Mouse (Mus musculus) erythroblast, embryonic 14.5 days (primary cell): ENCODE data around the gene Ino80. TPM values are rescaled to one million over a fixed set of nuclear protein-coding genes. Genes with fewer than 3 reads are reported as not detected.
"Not testable (repeated sequence)": the region's sequence is repeated elsewhere in the genome, so short reads cannot be mapped to it uniquely, and the experiment has no call there.

Source experiments
- H3K27me3 ChIP-seq: 2 replicates; pipeline ENCODE4 v1.6.1; 2012; ENCODE audit warnings: inconsistent platforms; ENCODE audit not compliant: control insufficient read depth
- H3K36me3 ChIP-seq: 2 replicates; pipeline ENCODE4 v1.6.1; 2012; ENCODE audit warnings: mild to moderate bottlenecking, inconsistent platforms; ENCODE audit not compliant: control insufficient read depth
- H3K4me1 ChIP-seq: 2 replicates; pipeline ENCODE4 v1.6.1; 2012; ENCODE audit warnings: inconsistent platforms; ENCODE audit not compliant: control insufficient read depth
- H3K4me3 ChIP-seq: replicated peaks from 2 replicates; pipeline ENCODE3; 2012; ENCODE audit warnings: moderate library complexity, mild to moderate bottlenecking, inconsistent platforms
- H3K9me3 ChIP-seq: 2 replicates; pipeline ENCODE4 v1.6.1; 2012; ENCODE audit warnings: low read length, inconsistent platforms, mixed read lengths; ENCODE audit not compliant: control insufficient read depth
- GATA1 ChIP-seq: IDR thresholded peaks from 2 replicates; pipeline ENCODE4 v1.6.1; 2012; ENCODE audit warnings: low read length, inconsistent platforms, mixed read lengths
- TAL1 ChIP-seq: IDR thresholded peaks from 3 replicates; pipeline ENCODE4 v1.6.1; 2012; ENCODE audit warnings: low read length, inconsistent platforms, mixed read lengths
- polyA plus RNA-seq: library from polyadenylated mRNA; stranded (reverse); fragments of >175 nt; gene quantifications from 2 replicates; pipeline ENCODE4 v1.2.3, GENCODE M21; 2012

Ino80 gene
- polyA plus RNA-seq, result 0.22 and 0.26 TPM in 2 replicates

GRCm38 (mm10) chr2:119477571-119478396 is at the start of gene Ino80:
Gene Ino80 (minus strand): TSS chr2:119477687.
- TF ChIP-seq TAL1 (no peak), GATA1 (no peak)
- H3K36me3 ChIP-seq, result peaks cover 2% of the 10 kb centered on the region
- no peaks in the 10 kb centered on the region for H3K9me3 ChIP-seq
- H3K27me3 ChIP-seq, result no peaks in the 10 kb centered on the region
- peaks cover 36% of the 10 kb centered on the region for H3K4me1 ChIP-seq
- peak within 1 kb of the TSS; percentile 95 for H3K4me3 ChIP-seq

- Histone ChIP-seq H3K27me3 (no peaks in the 10 kb centered on the region), H3K4me1 (no peaks in the 10 kb centered on the region), H3K9me3 (no peaks in the 10 kb centered on the region), H3K36me3 (no peaks in the 10 kb centered on the region), H3K4me3 (no peak overlapping the region)
- TF ChIP-seq GATA1 (no peak), TAL1 (no peak)
Observed at GRCm38 (mm10) chr2:119525422-119525821, 47.9 kb upstream of the Ino80 start.

GRCm38 (mm10) chr2:119523836-119524235 is 46.3 kb upstream of the Ino80 start:
- TF ChIP-seq GATA1 (no peak), TAL1 (no peak)
- no peaks in the 10 kb centered on the region for H3K36me3 ChIP-seq
- no peak overlapping the region for H3K4me3 ChIP-seq
- no peaks in the 10 kb centered on the region for H3K4me1 ChIP-seq
- no peaks in the 10 kb centered on the region for H3K27me3 ChIP-seq
- no peaks in the 10 kb centered on the region for H3K9me3 ChIP-seq

GRCm38 (mm10) chr2:119520550-119520949 is 43.1 kb upstream of the Ino80 start:
- H3K4me1 ChIP-seq, result no peaks in the 10 kb centered on the region
- H3K9me3 ChIP-seq, result no peaks in the 10 kb centered on the region
- TF ChIP-seq TAL1 (no peak), GATA1 (no peak)
- H3K27me3 ChIP-seq, result no peaks in the 10 kb centered on the region
- H3K4me3 ChIP-seq, result no peak overlapping the region
- H3K36me3 ChIP-seq, result no peaks in the 10 kb centered on the region

- Histone ChIP-seq H3K4me3 (no peak overlapping the region), H3K4me1 (no peaks in the 10 kb centered on the region), H3K27me3 (no peaks in the 10 kb centered on the region), H3K36me3 (no peaks in the 10 kb centered on the region), H3K9me3 (no peaks in the 10 kb centered on the region)
- no peak for TF ChIP-seq GATA1
- TF ChIP-seq TAL1, result no peak
Observed at GRCm38 (mm10) chr2:119516811-119517210, 39.3 kb upstream of the Ino80 start.

GRCm38 (mm10) chr2:119514026-119514522 is 36.6 kb upstream of the Ino80 start:
- Histone ChIP-seq H3K27me3 (no peaks in the 10 kb centered on the region), H3K4me1 (no peaks in the 10 kb centered on the region), H3K4me3 (no peak overlapping the region), H3K36me3 (no peaks in the 10 kb centered on the region), H3K9me3 (no peaks in the 10 kb centered on the region)
- no peak for TF ChIP-seq TAL1
- TF ChIP-seq GATA1, result no peak

GRCm38 (mm10) chr2:119512292-119512691 is 34.8 kb upstream of the Ino80 start:
- Histone ChIP-seq H3K4me3 (no peak overlapping the region), H3K4me1 (no peaks in the 10 kb centered on the region), H3K36me3 (no peaks in the 10 kb centered on the region), H3K27me3 (no peaks in the 10 kb centered on the region), H3K9me3 (no peaks in the 10 kb centered on the region)
- no peak for TF ChIP-seq GATA1
- no peak for TF ChIP-seq TAL1

GRCm38 (mm10) chr2:119510856-119511255 is 33.4 kb upstream of the Ino80 start:
- TF ChIP-seq GATA1 (no peak), TAL1 (no peak)
- Histone ChIP-seq H3K4me3 (no peak overlapping the region), H3K9me3 (no peaks in the 10 kb centered on the region), H3K4me1 (no peaks in the 10 kb centered on the region), H3K36me3 (no peaks in the 10 kb centered on the region), H3K27me3 (no peaks in the 10 kb centered on the region)

GRCm38 (mm10) chr2:119508518-119508917 is 31.0 kb upstream of the Ino80 start:
- not testable (repeated sequence) for H3K36me3 ChIP-seq, H3K4me3 ChIP-seq, H3K27me3 ChIP-seq, H3K4me1 ChIP-seq, H3K9me3 ChIP-seq

- Histone ChIP-seq H3K27me3 (no peaks in the 10 kb centered on the region), H3K4me1 (no peaks in the 10 kb centered on the region), H3K36me3 (no peaks in the 10 kb centered on the region), H3K4me3 (no peak overlapping the region), H3K9me3 (no peaks in the 10 kb centered on the region)
- TF ChIP-seq TAL1, result no peak
- TF ChIP-seq GATA1, result no peak
Observed at GRCm38 (mm10) chr2:119507108-119507507, 29.6 kb upstream of the Ino80 start.
